ENCODE assay signal across 19 mouse cellular contexts in genomic region chr19:17256867-17257266, GRCm38 (mm10).
DNase-seq lines count a peak whose midpoint lies in the region; ATAC-seq and TF ChIP-seq lines count a peak whose summit lies in the region.
"Had no signal": no experiment of that assay in that cellular context is flagged by ENCODE, and none has a peak within 500 bp of the region (broad histone marks: within the 10 kb centered on the region; RNA-seq: fewer than 3 reads in every experiment).

No protein-coding gene starts in this region.

- H3K9me3 ChIP-seq in intestine, embryonic 15.5 days, result no peaks in the 10 kb centered on the region
- no peaks in the 10 kb centered on the region for H3K9me3 ChIP-seq in intestine, postnatal 0 days (ENCODE audit: control insufficient read depth)
- no peaks in the 10 kb centered on the region for H3K9me3 ChIP-seq in G1E (replicated peaks)
- no peaks in the 10 kb centered on the region for H3K9me3 ChIP-seq in liver, embryonic 12.5 days (replicated peaks)
- no peaks in the 10 kb centered on the region for H3K9me3 ChIP-seq in forebrain, embryonic 12.5 days
- H3K9me3 ChIP-seq: heart, embryonic 12.5 days; hindbrain, embryonic 13.5 days; limb, embryonic 12.5 days; liver, embryonic 13.5 days had no signal

- H3K36me3 ChIP-seq in intestine, embryonic 15.5 days, result no peaks in the 10 kb centered on the region
- H3K36me3 ChIP-seq in intestine, postnatal 0 days (ENCODE audit: control insufficient read depth, insufficient read depth), result no peaks in the 10 kb centered on the region
- H3K36me3 ChIP-seq in G1E (replicated peaks), result no peaks in the 10 kb centered on the region
- no peaks in the 10 kb centered on the region for H3K36me3 ChIP-seq in liver, embryonic 12.5 days
- no peaks in the 10 kb centered on the region for H3K36me3 ChIP-seq in forebrain, embryonic 12.5 days (replicated peaks)
- H3K36me3 ChIP-seq: heart, embryonic 12.5 days; hindbrain, embryonic 13.5 days; limb, embryonic 12.5 days; liver, embryonic 13.5 days had no signal

- H3K9ac ChIP-seq in intestine, embryonic 15.5 days, result no peak overlapping the region
- no peak overlapping the region for H3K9ac ChIP-seq in intestine, postnatal 0 days (ENCODE audit: low read depth, low read length)
- H3K9ac ChIP-seq in liver, embryonic 12.5 days, result no peak overlapping the region
- H3K9ac ChIP-seq in forebrain, embryonic 12.5 days, result no peak overlapping the region
- H3K9ac ChIP-seq: forebrain, postnatal 0 days; heart, embryonic 12.5 days; hindbrain, embryonic 13.5 days; limb, embryonic 12.5 days; liver, embryonic 13.5 days; lung, embryonic 14.5 days had no signal

- H3K27ac ChIP-seq in intestine, embryonic 15.5 days, result no peak overlapping the region
- no peak overlapping the region for H3K27ac ChIP-seq in intestine, postnatal 0 days (ENCODE audit: low read depth, low read length)
- 0 out of 2 replicates have a peak overlapping the region, but pooled peaks have one; percentile 7 for H3K27ac ChIP-seq in embryonic fibroblast, embryonic 13.5 days (ENCODE audit: insufficient read depth, low read length)
- no peak overlapping the region for H3K27ac ChIP-seq in liver, embryonic 12.5 days
- no peak overlapping the region for H3K27ac ChIP-seq in forebrain, embryonic 12.5 days
- H3K27ac ChIP-seq: gastrocnemius, adult 2 months; hindbrain, embryonic 13.5 days; limb, embryonic 12.5 days; liver, embryonic 13.5 days had no signal

- no peak overlapping the region for H3K4me3 ChIP-seq in intestine, embryonic 15.5 days (replicated peaks)
- no peak overlapping the region for H3K4me3 ChIP-seq in intestine, postnatal 0 days (ENCODE audit: low read depth, low read length)
- H3K4me3 ChIP-seq in G1E (ENCODE audit: low read depth, low read length), result no peak overlapping the region
- H3K4me3 ChIP-seq in embryonic fibroblast, embryonic 13.5 days (ENCODE audit: insufficient read depth, low read length), result no peak overlapping the region
- H3K4me3 ChIP-seq in liver, embryonic 12.5 days, result no peak overlapping the region
- H3K4me3 ChIP-seq in forebrain, embryonic 12.5 days (replicated peaks), result no peak overlapping the region
- H3K4me3 ChIP-seq: gastrocnemius, adult 2 months; heart, embryonic 12.5 days; hindbrain, embryonic 13.5 days; limb, embryonic 12.5 days; liver, embryonic 13.5 days had no signal

- TF ChIP-seq POLR2A in embryonic fibroblast, embryonic 13.5 days (IDR thresholded peaks at IDR 0.05; ENCODE audit: low read depth, low read length), result no peak

- 0 out of 2 replicates have a peak, but pooled peaks cover 2% of the 10 kb centered on the region for H3K4me1 ChIP-seq in intestine, embryonic 15.5 days (replicated peaks)
- H3K4me1 ChIP-seq in intestine, postnatal 0 days (replicated peaks; ENCODE audit: control insufficient read depth, insufficient read depth, low read length), result no peaks in the 10 kb centered on the region
- H3K4me1 ChIP-seq in G1E (ENCODE audit: insufficient read depth, low read depth, low read length), result peaks cover 19% of the 10 kb centered on the region
- H3K4me1 ChIP-seq in embryonic fibroblast, embryonic 13.5 days (ENCODE audit: control insufficient read depth, insufficient read depth, low read length), result peaks cover 6% of the 10 kb centered on the region
- H3K4me1 ChIP-seq in liver, embryonic 12.5 days, result no peaks in the 10 kb centered on the region
- H3K4me1 ChIP-seq in forebrain, embryonic 12.5 days, result no peaks in the 10 kb centered on the region
- H3K4me1 ChIP-seq: heart, embryonic 12.5 days had no signal

- ATAC-seq in intestine, embryonic 15.5 days, result peak; percentile 51; the same call in 1 of the 2 replicates
- no peak for ATAC-seq in intestine, postnatal 0 days
- ATAC-seq in G1E (ENCODE audit: extremely low read depth, insufficient number of reproducible peaks, low FRiP score, poor library complexity, severe bottlenecking), result peak; percentile 85
- no peak for ATAC-seq in liver, embryonic 12.5 days
- no peak for ATAC-seq in forebrain, embryonic 12.5 days (ENCODE audit: low FRiP score)
- ATAC-seq: forebrain, postnatal 0 days; midbrain, embryonic 16.5 days had no signal

- peak; percentile 89 for DNase-seq in 3T3-L1 (ENCODE audit: low read depth, low spot score)
- no peak for DNase-seq in G1E (ENCODE audit: low spot score)
- DNase-seq in thymus, postnatal 0 days (ENCODE audit: low spot score), result no peak
- DNase-seq: adrenal gland, postnatal 14 days; cerebellum, adult 11 months; cerebellum, postnatal 14 days; forebrain, postnatal 0 days; gastrocnemius, adult 2 months; liver, embryonic 13.5 days had no signal

- H3K27me3 ChIP-seq in intestine, embryonic 15.5 days (replicated peaks), result no peaks in the 10 kb centered on the region
- H3K27me3 ChIP-seq in intestine, postnatal 0 days (replicated peaks; ENCODE audit: control insufficient read depth, insufficient read depth, low read length), result no peaks in the 10 kb centered on the region
- peaks cover 6% of the 10 kb centered on the region for H3K27me3 ChIP-seq in G1E (ENCODE audit: insufficient read depth, low read length)
- no peaks in the 10 kb centered on the region for H3K27me3 ChIP-seq in liver, embryonic 12.5 days (replicated peaks)
- H3K27me3 ChIP-seq in forebrain, embryonic 12.5 days, result no peaks in the 10 kb centered on the region
- H3K27me3 ChIP-seq: heart, embryonic 12.5 days; hindbrain, embryonic 13.5 days; limb, embryonic 12.5 days; liver, embryonic 13.5 days had no signal

- no peak overlapping the region for H3K4me2 ChIP-seq in intestine, embryonic 15.5 days (replicated peaks)
- H3K4me2 ChIP-seq in intestine, postnatal 0 days (replicated peaks; ENCODE audit: low read depth), result no peak overlapping the region
- no peak overlapping the region for H3K4me2 ChIP-seq in liver, embryonic 12.5 days
- no peak overlapping the region for H3K4me2 ChIP-seq in forebrain, embryonic 12.5 days
- H3K4me2 ChIP-seq: heart, embryonic 12.5 days; hindbrain, embryonic 13.5 days; limb, embryonic 12.5 days; liver, embryonic 13.5 days; lung, embryonic 14.5 days had no signal

- 78% methylated on average over 10 of the region's 10 CpGs for WGBS in intestine, embryonic 15.5 days
- WGBS in intestine, postnatal 0 days, result 84% methylated on average over 10 of the region's 10 CpGs
- WGBS in liver, embryonic 12.5 days (ENCODE audit: insufficient replicate concordance), result 79% methylated on average over 10 of the region's 10 CpGs
- 84% methylated on average over 10 of the region's 10 CpGs for WGBS in forebrain, embryonic 12.5 days

- no peak for TF ChIP-seq CTCF in intestine, postnatal 0 days (IDR thresholded peaks at IDR 0.05; ENCODE audit: low read depth)
- no peak for TF ChIP-seq CTCF in G1E (IDR thresholded peaks at IDR 0.05; ENCODE audit: low read depth, low read length)
- no peak for TF ChIP-seq CTCF in embryonic fibroblast, embryonic 13.5 days (IDR thresholded peaks at IDR 0.05; ENCODE audit: borderline replicate concordance, insufficient read depth, low read length)

Comparison
In these comparisons a context has a peak if more than half of its experiments do, and no peak if none do; other contexts are left out.
1. ATAC-seq: peak in intestine, embryonic 15.5 days (single experiment) and G1E (single experiment); none in intestine, postnatal 0 days (single experiment), liver, embryonic 12.5 days (single experiment) and forebrain, embryonic 12.5 days (single experiment).